Mouse (Mus musculus) small intestine, adult 10 weeks (tissue): Measurements from ENCODE around the gene Nt5dc3. TPM values are rescaled to one million over a fixed set of nuclear protein-coding genes. Genes with fewer than 3 reads are reported as not detected.

Source experiments
- polyA plus RNA-seq: library from polyadenylated mRNA; stranded (reverse); fragments of 350-450 nt; fragmentation: Illumina TruSeq; extraction: RNeasy Lipid Tissue Mini Kit (QIAGEN cat#74804); gene quantifications from one replicate; pipeline ENCODE4 v1.2.3, GENCODE M21; 2014; ENCODE audit warnings: low replicate concordance

The Nt5dc3 gene
- 0.67 TPM for polyA plus RNA-seq

GRCm38 (mm10) chr10:86778398-86779116 is at the start of gene Nt5dc3:
TSS of gene Nt5dc3 (plus strand) at chr10:86779005.

GRCm38 (mm10) chr10:86763672-86764071 is 15.1 kb upstream of the Nt5dc3 start, which contains the start of gene Gm49358:
TSS of gene Gm49358 (plus strand) at chr10:86763972.

Other genes starting within 250 kb of the Nt5dc3 start
- 1,123 TPM for gene Hsp90b1, start 73.5 kb upstream of the Nt5dc3 start, polyA plus RNA-seq
- 1.7 TPM for gene Ttc41, start 73.2 kb upstream of the Nt5dc3 start, polyA plus RNA-seq
- 0.41 TPM for gene Gm49358, start 15.0 kb upstream of the Nt5dc3 start, polyA plus RNA-seq
- gene Stab2, start 229.0 kb downstream of the Nt5dc3 start, polyA plus RNA-seq = 0.11 TPM